Mouse (Mus musculus) hindbrain, embryonic 11.5 days (tissue): ENCODE results near the gene Ndfip2. TPM values are rescaled to one million over a fixed set of nuclear protein-coding genes. Genes with fewer than 3 reads are reported as not detected.

Source experiments
- polyA plus RNA-seq: library from polyadenylated mRNA; unstranded; fragments of >200 nt; fragmentation: Nextera tagmentation; extraction: Ambion mirVana; gene quantifications from 2 replicates; pipeline ENCODE4 v1.2.1, GENCODE M21; 2014

Ndfip2 gene
- polyA plus RNA-seq, 1 experiment from 2014 or later = 84.8 TPM

Other genes with a start within 250 kb of the Ndfip2 start
- gene Rbm26, start 81.2 kb upstream of the Ndfip2 start, polyA plus RNA-seq = 38.4 and 50.4 TPM in 2 replicates